Mouse (Mus musculus) midbrain, postnatal 0 days (tissue): ENCODE results near the gene A930017K11Rik. TPM values are rescaled to one million over a fixed set of nuclear protein-coding genes. Genes with fewer than 3 reads are reported as not detected.

ENCODE experiments used
- ATAC-seq: fragments of 200-750 bp; cut with Nextera tagmentation; 2 replicates; pipeline ENCODE4 v1.8.0; 2017; ENCODE audit warnings: moderate number of reproducible peaks, mild to moderate bottlenecking, moderate TSS enrichment, moderate library complexity; ENCODE audit not compliant: low FRiP score
- DNase-seq: peaks from one replicate; pipeline ENCODE4 v3.0.0-alpha.2; 2015; ENCODE audit warnings: low spot score
- H3K27ac ChIP-seq: fragments of 300-500 bp; sonication (generic); 2 replicates; pipeline ENCODE4 v1.5.1; 2014; ENCODE audit warnings: low read depth, mild to moderate bottlenecking, low read length, mixed read lengths
- H3K27me3 ChIP-seq: fragments of 300-500 bp; sonication (generic); 2 replicates; pipeline ENCODE4 v1.6.1; 2014; ENCODE audit warnings: low read length, control low read depth, mixed read lengths; ENCODE audit not compliant: insufficient read depth
- H3K36me3 ChIP-seq: fragments of 300-500 bp; sonication (generic); 2 replicates; pipeline ENCODE4 v1.6.1; 2014; ENCODE audit warnings: low read length, control low read depth, mixed read lengths; ENCODE audit not compliant: insufficient read depth
- H3K4me1 ChIP-seq: fragments of 300-500 bp; sonication (generic); 2 replicates; pipeline ENCODE4 v1.6.1; 2014; ENCODE audit warnings: mild to moderate bottlenecking, control low read depth, antibody characterized with exemption, low read length, mixed read lengths; ENCODE audit not compliant: insufficient read depth
- H3K4me2 ChIP-seq: fragments of 300-500 bp; sonication (generic); 2 replicates; pipeline ENCODE4 v1.6.1; 2014; ENCODE audit warnings: low read depth, mild to moderate bottlenecking, low read length, mixed read lengths; ENCODE audit not compliant: poor library complexity, severe bottlenecking
- H3K4me3 ChIP-seq: fragments of 300-500 bp; sonication (generic); 2 replicates; pipeline ENCODE4 v1.5.1; 2014; ENCODE audit warnings: low read depth, mild to moderate bottlenecking, low read length, moderate library complexity
- H3K9ac ChIP-seq: fragments of 300-500 bp; sonication (generic); replicated peaks from 2 replicates; pipeline ENCODE4 v1.6.1; 2014; ENCODE audit warnings: mild to moderate bottlenecking, low read length, moderate library complexity, mixed read lengths; ENCODE audit not compliant: poor library complexity, severe bottlenecking
- H3K9me3 ChIP-seq: fragments of 300-500 bp; sonication (generic); 2 replicates; pipeline ENCODE4 v1.6.1; 2016; ENCODE audit warnings: low read length, control low read depth
- CTCF ChIP-seq: IDR thresholded peaks from 2 replicates; pipeline ENCODE4 v1.5.1; 2016; ENCODE audit warnings: antibody characterized with exemption, mild to moderate bottlenecking
- WGBS: fragments of 180-500 bp; shearing (Covaris S2); extraction: QIAGEN DNeasy Blood & Tissue Kit; methylation state at CpG from one replicate; pipeline ENCODE4 v1.1.7; 2014; 5-methylcytosine and 5-hydroxymethylcytosine counted together
- polyA plus RNA-seq: library from polyadenylated mRNA; unstranded; fragments of >200 nt; fragmentation: Nextera tagmentation; extraction: Ambion mirVana; gene quantifications from 2 replicates; pipeline ENCODE4 v1.2.1, GENCODE M21; 2015
- total RNA-seq: library from RNA; depleted of rRNA; stranded (reverse); fragments of >200 nt; gene quantifications from 2 replicates; pipeline ENCODE4 v1.2.3, GENCODE M21; 2014

The A930017K11Rik gene
- total and polyA plus RNA-seq, 2 experiments from 2014 or later: 3.7 to 4.1 TPM

DNA sequence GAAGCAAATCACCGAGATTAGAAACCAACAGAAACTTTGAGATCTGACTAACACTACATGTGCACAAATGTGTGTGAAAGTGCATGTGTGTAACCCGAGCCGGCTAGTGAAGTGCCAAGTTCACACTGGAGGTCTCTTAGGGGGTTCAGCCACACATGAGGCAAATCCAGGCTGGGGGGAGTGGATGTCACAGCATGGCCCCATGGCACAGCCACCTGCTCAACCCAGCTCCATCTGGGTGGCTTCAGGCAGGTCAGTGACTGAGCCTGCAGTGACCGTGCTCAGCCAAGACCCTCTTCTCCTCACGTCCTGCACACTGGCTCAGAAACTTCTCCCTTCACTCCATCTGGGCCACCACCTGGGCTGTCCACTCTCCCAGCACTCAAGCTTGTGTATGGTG is 2.4 kb downstream of the A930017K11Rik start:
- no peak for ATAC-seq
- H3K9ac ChIP-seq: no peak overlapping the region
- DNase-seq: no peak
- H3K9me3 ChIP-seq: no peaks in the 10 kb centered on the region
- H3K4me1 ChIP-seq: no peaks in the 10 kb centered on the region
- H3K4me2 ChIP-seq: no peak overlapping the region
- no peaks in the 10 kb centered on the region for H3K36me3 ChIP-seq
- TF ChIP-seq CTCF: no peak
- H3K4me3 ChIP-seq: no peak overlapping the region
- peaks cover 37% of the 10 kb centered on the region for H3K27me3 ChIP-seq
- no peak overlapping the region for H3K27ac ChIP-seq
- WGBS: 73% methylated on average over 5 of the region's 5 CpGs

GRCm38 (mm10) chr17:25948051-25948450 is 4.3 kb downstream of the A930017K11Rik start:
- no peak for TF ChIP-seq CTCF
- no peak overlapping the region for H3K4me3 ChIP-seq
- H3K9ac ChIP-seq: no peak overlapping the region
- H3K9me3 ChIP-seq: no peaks in the 10 kb centered on the region
- no peaks in the 10 kb centered on the region for H3K36me3 ChIP-seq
- WGBS: 77% methylated on average over 8 of the region's 8 CpGs
- no peak overlapping the region for H3K4me2 ChIP-seq
- no peak for ATAC-seq
- no peak overlapping the region for H3K27ac ChIP-seq
- peaks cover 31% of the 10 kb centered on the region for H3K27me3 ChIP-seq
- H3K4me1 ChIP-seq: no peaks in the 10 kb centered on the region
- DNase-seq: no peak

- Histone ChIP-seq H3K4me2 (no peak overlapping the region), H3K9me3 (no peaks in the 10 kb centered on the region), H3K27ac (no peak overlapping the region), H3K27me3 (peaks cover 26% of the 10 kb centered on the region), H3K9ac (no peak overlapping the region), H3K4me3 (no peak overlapping the region), H3K36me3 (no peaks in the 10 kb centered on the region), H3K4me1 (no peaks in the 10 kb centered on the region)
- WGBS: 81% methylated on average over 4 of the region's 4 CpGs
- no peak for DNase-seq
- no peak for ATAC-seq
- no peak for TF ChIP-seq CTCF
Observed at GRCm38 (mm10) chr17:25947576-25947975, 4.8 kb downstream of the A930017K11Rik start.

- H3K27me3 ChIP-seq: peaks cover 20% of the 10 kb centered on the region
- no peaks in the 10 kb centered on the region for H3K4me1 ChIP-seq
- no peak overlapping the region for H3K9ac ChIP-seq
- H3K27ac ChIP-seq: no peak overlapping the region
- H3K4me2 ChIP-seq: no peak overlapping the region
- H3K36me3 ChIP-seq: no peaks in the 10 kb centered on the region
- 89% methylated on average over 8 of the region's 8 CpGs for WGBS
- DNase-seq (no peak), ATAC-seq (no peak)
- H3K4me3 ChIP-seq: no peak overlapping the region
- no peak for TF ChIP-seq CTCF
- H3K9me3 ChIP-seq: no peaks in the 10 kb centered on the region
Observed at GRCm38 (mm10) chr17:25946891-25947290, 5.5 kb downstream of the A930017K11Rik start.

- Histone ChIP-seq H3K4me1 (no peaks in the 10 kb centered on the region), H3K9me3 (no peaks in the 10 kb centered on the region), H3K27ac (no peak overlapping the region), H3K4me2 (no peak overlapping the region), H3K27me3 (peaks cover 15% of the 10 kb centered on the region), H3K4me3 (no peak overlapping the region), H3K9ac (no peak overlapping the region), H3K36me3 (no peaks in the 10 kb centered on the region)
- DNase-seq (no peak), ATAC-seq (no peak)
- no peak for TF ChIP-seq CTCF
- 74% methylated on average over 7 of the region's 7 CpGs for WGBS
Observed at GRCm38 (mm10) chr17:25946349-25946748, 6.0 kb downstream of the A930017K11Rik start.

DNA sequence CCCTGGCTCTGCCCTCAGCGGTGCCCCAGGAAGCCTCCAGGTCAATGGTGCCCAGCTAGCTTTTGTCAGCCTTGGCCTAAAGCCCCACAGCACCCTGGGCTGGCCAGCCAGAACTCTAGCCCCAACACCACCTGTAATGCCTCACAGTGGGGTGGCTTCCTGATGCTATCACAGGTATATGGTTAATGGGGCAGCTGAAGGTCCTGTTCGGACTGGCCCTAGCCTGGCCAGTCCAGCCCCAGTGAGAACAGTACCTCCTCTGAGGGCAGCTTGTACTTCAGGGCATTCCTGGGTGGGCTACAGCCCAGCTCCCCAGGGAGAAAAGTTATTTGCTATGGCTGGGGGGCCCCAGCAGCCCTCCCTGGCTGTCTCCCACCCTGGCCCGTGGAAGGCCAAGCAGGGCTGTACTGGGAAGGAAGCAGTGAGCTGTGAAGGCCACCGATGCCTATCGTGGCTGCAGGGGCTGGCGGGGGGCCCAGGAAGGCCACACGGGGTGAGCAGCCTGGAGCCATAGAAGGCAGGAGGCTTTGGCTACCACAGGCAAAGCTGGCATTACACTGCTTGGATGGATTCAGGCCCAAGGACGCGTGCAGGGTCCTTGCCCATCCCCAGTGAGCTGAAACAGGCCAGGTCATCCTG is 6.7 kb downstream of the A930017K11Rik start:
- Histone ChIP-seq H3K9me3 (no peaks in the 10 kb centered on the region), H3K4me2 (no peak overlapping the region), H3K27me3 (peaks cover 8% of the 10 kb centered on the region; the same call in 1 of the 2 replicates), H3K27ac (no peak overlapping the region), H3K9ac (no peak overlapping the region), H3K4me3 (no peak overlapping the region), H3K36me3 (no peaks in the 10 kb centered on the region), H3K4me1 (peaks cover 7% of the 10 kb centered on the region; the same call in 1 of the 2 replicates)
- DNase-seq (no peak), ATAC-seq (no peak)
- TF ChIP-seq CTCF: no peak
- 48% methylated on average over 9 of the region's 9 CpGs for WGBS
